Mouse (Mus musculus) liver, adult 2 months (tissue): ENCODE data around the gene Itga3.

Source experiments
- CTCF ChIP-seq: fragments of 200-500 bp; IDR thresholded peaks from 2 replicates; pipeline ENCODE4 v1.5.1; 2011; ENCODE audit warnings: low read depth, low read length, control low read depth
- POLR2A ChIP-seq: fragments of 200-500 bp; IDR thresholded peaks from 2 replicates; pipeline ENCODE4 v1.6.1; 2011; ENCODE audit warnings: low read length, control low read depth; ENCODE audit not compliant: insufficient read depth; ENCODE audit errors: extremely low read depth

DNA sequence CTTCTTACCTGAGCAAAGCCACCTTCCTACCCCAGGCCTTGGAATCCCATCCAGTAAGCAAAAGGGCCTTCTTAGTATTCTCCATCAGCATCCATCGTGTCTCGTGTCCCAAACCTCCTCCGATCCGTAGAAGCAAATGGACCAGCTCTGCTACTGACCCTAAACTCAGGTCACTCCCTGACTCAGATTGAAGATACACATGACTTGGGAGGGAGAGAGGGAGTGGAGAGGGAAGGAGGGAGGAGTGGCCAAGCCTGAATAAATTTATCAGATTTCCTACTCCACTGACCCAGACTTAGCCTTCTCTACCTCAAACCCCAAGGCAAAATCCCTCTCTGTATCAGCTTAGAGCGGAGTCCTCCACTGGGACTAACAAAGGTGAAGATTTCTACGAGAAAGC lies 4.2 kb upstream of the Itga3 start:
- TF ChIP-seq CTCF (no peak), POLR2A (no peak)
